Mouse (Mus musculus) layer of hippocampus, adult 9-10 months (tissue): ENCODE results near the gene Prss16.

Experiments used
- DNase-seq: peaks from one replicate; pipeline ENCODE4 v3.0.0; 2022; ENCODE audit warnings: low spot score

Prss16 gene

DNA sequence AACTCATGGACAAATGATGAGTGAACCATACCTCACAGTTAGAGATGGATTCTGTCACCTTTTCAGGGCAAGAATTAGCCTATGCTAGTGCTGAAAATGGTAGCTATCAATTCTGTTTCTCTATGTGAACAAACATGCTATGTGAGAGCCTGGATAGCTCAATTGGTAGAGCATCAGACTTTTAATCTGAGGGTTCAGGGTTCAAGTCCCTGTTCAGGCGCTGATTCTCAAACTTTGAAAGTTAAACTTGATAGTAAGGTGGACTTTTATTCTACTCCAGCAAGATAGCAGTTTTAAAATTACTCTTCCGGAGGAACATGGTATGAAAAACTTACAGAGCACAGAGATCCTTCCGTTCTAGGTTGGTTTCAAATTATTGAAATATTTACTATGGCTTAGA lies 37.9 kb downstream of the Prss16 start:
- no peak for DNase-seq

DNA sequence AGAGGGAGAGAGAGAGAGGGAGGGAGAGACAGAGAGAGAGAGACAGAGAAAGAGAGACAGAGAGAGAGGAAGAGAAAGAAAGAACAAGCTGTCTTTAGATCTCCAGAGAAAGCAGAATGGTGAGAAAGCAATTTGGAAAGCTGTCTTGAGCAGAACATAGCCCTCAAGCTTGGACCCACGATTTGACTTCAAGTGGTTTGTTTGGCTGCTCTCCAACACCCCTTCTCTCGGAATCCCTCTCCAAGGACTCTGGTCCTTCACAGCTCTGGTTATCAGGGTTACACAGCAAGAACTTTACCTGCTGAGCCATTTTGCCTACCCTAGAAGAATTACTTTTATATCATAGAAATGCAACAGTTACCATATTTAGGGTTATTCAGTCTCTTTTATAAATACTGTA lies 39.7 kb downstream of the Prss16 start:
- no peak for DNase-seq

DNA sequence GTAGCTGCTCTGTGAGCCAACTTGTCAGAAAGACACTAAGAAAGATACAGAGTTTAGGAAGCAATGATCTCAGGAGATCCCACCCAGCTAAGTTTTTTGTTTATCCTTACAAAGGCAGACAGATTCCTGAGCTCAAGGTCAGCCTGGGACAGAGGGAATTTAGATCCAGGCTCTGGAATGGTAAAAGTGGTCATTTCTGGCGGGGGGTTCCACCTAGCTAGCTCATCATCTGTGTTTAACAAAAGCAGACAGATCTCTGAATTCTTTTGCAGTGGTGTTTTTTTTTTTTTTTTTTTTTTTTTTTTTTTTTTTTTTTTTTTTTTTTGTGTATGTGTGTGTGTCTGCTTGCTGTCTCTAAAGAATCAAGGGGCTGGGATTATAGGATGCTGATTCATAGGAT lies 40.3 kb downstream of the Prss16 start:
- DNase-seq: no peak
